Mouse (Mus musculus) lung, postnatal 0 days (tissue): ENCODE data around the gene Olfr1360. TPM values are rescaled to one million over a fixed set of nuclear protein-coding genes. Genes with fewer than 3 reads are reported as not detected.
"Not testable (repeated sequence)": the region's sequence is repeated elsewhere in the genome, so short reads cannot be mapped to it uniquely, and the experiment has no call there.

ENCODE experiments used
- ATAC-seq: fragments of 200-750 bp; cut with Nextera tagmentation; 2 replicates; pipeline ENCODE4 v1.8.0; 2017; ENCODE audit warnings: moderate library complexity
- DNase-seq: peaks from one replicate; pipeline ENCODE4 v3.0.0-alpha.2; 2016; ENCODE audit warnings: low spot score
- H3K27ac ChIP-seq: fragments of 300-500 bp; sonication (generic); 2 replicates; pipeline ENCODE4 v1.5.1; 2014; ENCODE audit warnings: antibody characterized with exemption, mild to moderate bottlenecking, low read length, mixed read lengths
- H3K27me3 ChIP-seq: fragments of 300-500 bp; sonication (generic); replicated peaks from 2 replicates; pipeline ENCODE4 v1.6.1; 2014; ENCODE audit warnings: low read length, mixed read lengths; ENCODE audit not compliant: insufficient read depth
- H3K36me3 ChIP-seq: fragments of 300-500 bp; sonication (generic); 2 replicates; pipeline ENCODE4 v1.6.1; 2014; ENCODE audit warnings: low read length, mixed read lengths; ENCODE audit not compliant: insufficient read depth
- H3K4me1 ChIP-seq: fragments of 300-500 bp; sonication (generic); 2 replicates; pipeline ENCODE4 v1.6.1; 2014; ENCODE audit warnings: antibody characterized with exemption, low read depth, low read length, mixed read lengths; ENCODE audit not compliant: insufficient read depth
- H3K4me2 ChIP-seq: fragments of 300-500 bp; sonication (generic); replicated peaks from 2 replicates; pipeline ENCODE4 v1.6.1; 2014; ENCODE audit warnings: low read depth, mild to moderate bottlenecking, low read length, moderate library complexity, mixed read lengths
- H3K4me3 ChIP-seq: fragments of 300-500 bp; sonication (generic); 2 replicates; pipeline ENCODE4 v1.5.1; 2014; ENCODE audit warnings: low read depth, low read length
- H3K9ac ChIP-seq: fragments of 300-500 bp; sonication (generic); replicated peaks from 2 replicates; pipeline ENCODE4 v1.6.1; 2014; ENCODE audit warnings: low read depth, mild to moderate bottlenecking
- H3K9me3 ChIP-seq: fragments of 300-500 bp; sonication (generic); 2 replicates; pipeline ENCODE4 v1.6.1; 2016; ENCODE audit warnings: low read length, mixed read lengths
- CTCF ChIP-seq: IDR thresholded peaks from 2 replicates; pipeline ENCODE4 v1.5.1; 2016; ENCODE audit warnings: antibody characterized with exemption, mild to moderate bottlenecking
- EP300 ChIP-seq: IDR thresholded peaks from 2 replicates; pipeline ENCODE4 v1.6.1; 2016; ENCODE audit warnings: antibody characterized with exemption, mild to moderate bottlenecking, control low read depth
- WGBS: fragments of 180-500 bp; shearing (Covaris S2); extraction: QIAGEN DNeasy Blood & Tissue Kit; methylation state at CpG from one replicate; pipeline ENCODE4 v1.1.7; 2014; 5-methylcytosine and 5-hydroxymethylcytosine counted together
- polyA plus RNA-seq: library from polyadenylated mRNA; unstranded; fragments of >200 nt; fragmentation: Nextera tagmentation; extraction: Ambion mirVana; gene quantifications from 2 replicates; pipeline ENCODE4 v1.2.1, GENCODE M21; 2015

Olfr1360 gene
- polyA plus RNA-seq = not detected in 2 replicates

DNA sequence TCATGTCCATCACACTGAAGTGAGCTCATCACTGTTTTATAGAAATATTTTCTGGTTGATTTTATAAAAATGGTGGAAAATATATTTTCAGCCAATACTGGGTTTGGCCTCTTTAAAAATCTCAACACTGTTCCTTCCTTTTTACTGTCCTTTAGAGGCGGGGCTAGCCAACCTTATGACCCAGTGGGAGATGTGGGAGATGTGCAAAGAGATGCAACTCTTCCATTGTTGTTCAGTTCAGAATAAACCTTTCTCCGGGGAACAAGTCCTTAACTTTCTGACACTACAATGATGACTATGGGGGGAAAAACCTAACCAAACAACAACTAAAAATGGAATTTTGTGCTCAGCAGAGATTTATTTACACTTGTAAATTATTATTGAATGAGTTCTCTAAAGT is at the start of gene Olfr1360:
Olfr1360 (minus strand) TSS at position 101 of the 400 bp plus-strand sequence.
- no peak within 1 kb of the TSS for H3K4me2 ChIP-seq
- no peak within 1 kb of the TSS for H3K27ac ChIP-seq
- H3K9ac ChIP-seq = no peak within 1 kb of the TSS
- H3K27me3 ChIP-seq = no peaks in the 10 kb centered on the region
- TF ChIP-seq CTCF = no peak
- DNase-seq = no peak
- H3K4me3 ChIP-seq = no peak within 1 kb of the TSS
- WGBS = 82% methylated on average over 2 of the region's 2 CpGs
- H3K9me3 ChIP-seq = no peaks in the 10 kb centered on the region
- no peaks in the 10 kb centered on the region for H3K4me1 ChIP-seq
- ATAC-seq = no peak
- no peaks in the 10 kb centered on the region for H3K36me3 ChIP-seq

DNA sequence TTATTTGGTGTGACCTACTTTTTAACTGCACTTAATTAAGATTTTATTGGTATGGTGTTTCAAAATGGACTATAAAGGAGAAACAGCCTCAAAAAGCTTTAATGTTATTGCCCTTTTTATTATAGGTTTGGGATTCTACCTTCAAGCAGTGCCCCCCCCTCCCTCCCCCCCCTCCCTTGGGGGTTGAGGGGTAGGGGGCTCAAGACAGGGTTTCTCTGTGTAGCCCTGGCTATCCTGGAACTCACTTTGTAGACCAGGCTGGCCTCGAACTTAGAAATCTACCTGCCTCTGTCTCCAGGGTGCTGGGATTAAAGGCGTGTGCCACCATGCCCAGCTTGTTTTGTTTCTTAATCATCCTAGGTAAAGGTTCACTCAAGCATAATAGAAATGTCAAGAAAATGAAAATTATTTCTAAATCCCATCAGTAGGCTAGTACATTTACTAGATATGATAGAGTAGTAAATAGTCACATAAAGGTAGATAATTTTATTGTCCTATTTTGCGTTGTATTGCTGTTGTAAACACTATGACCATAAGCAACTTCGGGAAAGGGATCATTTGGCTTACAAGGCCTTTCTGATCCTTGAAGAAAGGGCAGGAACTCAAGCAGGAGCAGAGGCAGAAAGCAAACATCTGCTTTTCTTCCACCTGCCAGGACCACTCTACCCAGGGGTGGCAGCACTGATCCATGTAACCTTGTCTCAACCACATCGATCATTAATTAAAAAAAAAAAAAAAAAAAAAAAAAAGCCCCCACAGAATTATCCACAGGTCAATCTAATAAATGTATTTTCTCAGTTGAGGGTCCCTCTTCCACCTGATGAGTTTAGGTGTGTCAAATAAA is 46.0 kb upstream of the Olfr1360 start:
- Histone ChIP-seq H3K9me3 (no peaks in the 10 kb centered on the region), H3K36me3 (no peaks in the 10 kb centered on the region), H3K27me3 (no peaks in the 10 kb centered on the region), H3K9ac (no peak overlapping the region), H3K4me1 (peaks cover 2% of the 10 kb centered on the region; the same call in 1 of the 2 replicates), H3K4me2 (no peak overlapping the region), H3K27ac (no peak overlapping the region), H3K4me3 (no peak overlapping the region)
- no peak for DNase-seq
- ATAC-seq = no peak
- TF ChIP-seq CTCF (no peak), EP300 (no peak)
- WGBS = 31% methylated on average over 5 of the region's 5 CpGs

GRCm38 (mm10) chr13:21722373-21722925 is 45.2 kb upstream of the Olfr1360 start:
- H3K27ac ChIP-seq = no peak overlapping the region
- H3K9me3 ChIP-seq = no peaks in the 10 kb centered on the region
- no peak for TF ChIP-seq EP300
- TF ChIP-seq CTCF = no peak
- H3K36me3 ChIP-seq = no peaks in the 10 kb centered on the region
- peak; percentile 57 for DNase-seq
- peak; percentile 36 for ATAC-seq
- 4% methylated on average over 7 of the region's 11 CpGs for WGBS
- H3K9ac ChIP-seq = no peak overlapping the region
- peaks cover 5% of the 10 kb centered on the region; the same call in 1 of the 2 replicates for H3K4me1 ChIP-seq
- H3K4me2 ChIP-seq = peak overlapping the region; percentile 58
- peak overlapping the region; percentile 29; the same call in 1 of the 2 replicates for H3K4me3 ChIP-seq
- H3K27me3 ChIP-seq = no peaks in the 10 kb centered on the region

GRCm38 (mm10) chr13:21721757-21722372 is 44.7 kb upstream of the Olfr1360 start, which contains the start of gene Hist1h2bm:
Hist1h2bm (plus strand) TSS chr13:21722044.
- H3K4me1 ChIP-seq, H3K9me3 ChIP-seq, H3K9ac ChIP-seq, H3K27me3 ChIP-seq, H3K36me3 ChIP-seq: not testable (repeated sequence)
- H3K27ac ChIP-seq = 0 out of 2 replicates have a peak within 1 kb of the TSS, but pooled peaks have one; percentile 32
- DNase-seq (peak; percentile 99), ATAC-seq (peak; percentile 97)
- H3K4me2 ChIP-seq = peak within 1 kb of the TSS; percentile 58
- WGBS = under 1% methylated on average over 25 of the region's 37 CpGs
- H3K4me3 ChIP-seq = peak within 1 kb of the TSS; percentile 29

DNA sequence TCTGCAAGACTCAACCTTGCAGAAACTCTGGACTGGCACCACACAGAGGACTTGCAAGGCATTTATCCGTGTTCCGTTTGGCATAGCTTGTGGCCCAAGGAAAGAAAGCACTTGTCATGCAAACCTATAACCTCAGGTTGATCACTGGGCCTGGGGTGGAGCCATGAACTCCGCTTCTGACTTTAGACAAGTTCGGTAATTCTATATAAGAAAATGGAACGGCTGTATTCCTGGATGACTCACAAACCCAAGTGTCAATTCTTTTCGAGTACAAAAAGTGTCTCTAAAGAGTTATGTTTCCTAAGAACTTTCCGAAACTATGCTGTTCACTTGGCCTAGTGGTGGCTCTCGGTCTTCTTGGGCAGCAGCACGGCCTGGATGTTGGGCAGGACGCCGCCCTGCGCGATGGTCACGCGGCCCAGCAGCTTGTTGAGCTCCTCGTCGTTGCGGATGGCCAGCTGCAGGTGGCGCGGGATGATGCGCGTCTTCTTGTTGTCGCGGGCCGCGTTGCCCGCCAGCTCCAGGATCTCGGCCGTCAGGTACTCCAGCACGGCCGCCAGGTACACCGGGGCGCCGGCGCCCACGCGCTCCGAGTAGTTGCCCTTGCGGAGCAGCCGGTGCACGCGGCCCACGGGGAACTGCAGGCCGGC is 44.0 kb upstream of the Olfr1360 start:
- under 1% methylated on average over 19 of the region's 44 CpGs for WGBS
- Histone ChIP-seq H3K4me2 (peak overlapping the region; percentile 58), H3K4me3 (peak overlapping the region; percentile 29; the same call in 1 of the 2 replicates)
- peak; percentile 27 for ATAC-seq
- not testable (repeated sequence) for H3K4me1 ChIP-seq, H3K9ac ChIP-seq, H3K27me3 ChIP-seq, H3K27ac ChIP-seq, H3K36me3 ChIP-seq, H3K9me3 ChIP-seq
- peak; percentile 29 for DNase-seq
